Mouse (Mus musculus): Measurements from ENCODE around the gene Tgm1. TPM values are rescaled to one million over a fixed set of nuclear protein-coding genes. Genes with fewer than 3 reads are reported as not detected.

Tgm1 gene
- polyA plus RNA-seq, 1 experiment from 2014 or later = 0.27 TPM

DNA sequence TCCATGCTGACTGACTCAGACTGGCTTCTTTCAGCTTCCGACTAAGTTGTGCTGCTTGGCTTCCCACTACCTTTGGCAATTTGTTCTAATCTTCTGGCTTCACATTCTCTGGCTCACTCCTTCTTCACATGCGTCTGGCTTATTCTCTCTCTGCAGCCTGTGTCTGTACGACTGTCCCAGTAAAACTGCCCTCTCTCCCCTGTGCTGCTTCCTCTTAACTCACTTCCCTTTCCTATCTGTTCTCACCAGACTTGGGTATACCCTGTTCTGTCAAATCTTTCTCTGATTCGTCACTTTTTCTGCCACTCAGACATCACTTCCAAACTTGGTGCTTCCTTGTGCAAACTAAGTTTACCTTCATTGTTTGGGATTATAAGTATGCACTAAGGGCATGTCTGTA, 16.5 kb downstream of the Tgm1 start:
- WGBS = 89% methylated on average over 4 of the region's 4 CpGs
- no peak overlapping the region for H3K4me3 ChIP-seq

DNA sequence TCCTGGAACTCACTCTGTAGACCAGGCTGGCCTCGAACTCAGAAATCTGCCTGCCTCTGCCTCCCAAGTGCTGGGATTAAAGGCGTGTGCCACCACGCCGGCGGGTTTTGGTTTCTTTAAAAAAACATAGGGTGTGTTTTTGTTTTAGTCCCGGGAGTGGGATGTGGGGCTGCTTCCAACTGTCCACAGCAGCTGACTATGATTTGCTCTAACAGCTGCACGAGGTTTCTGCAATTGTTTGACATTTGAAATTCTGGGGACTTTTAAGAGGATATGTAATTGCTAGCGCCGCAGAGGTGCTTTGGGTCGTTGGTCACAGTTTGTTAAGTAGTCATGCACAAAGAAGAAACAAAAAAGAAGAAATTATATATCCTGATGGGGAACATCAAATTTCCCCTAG, 24.3 kb downstream of the Tgm1 start:
- no peaks in the 10 kb centered on the region for H3K9me3 ChIP-seq (replicated peaks)
- H3K36me3 ChIP-seq = no peaks in the 10 kb centered on the region
- H3K4me1 ChIP-seq = no peaks in the 10 kb centered on the region
- no peak for DNase-seq (ENCODE audit: low spot score)
- H3K4me3 ChIP-seq = no peak overlapping the region
- no peak overlapping the region for H3K27ac ChIP-seq (replicated peaks)
- no peaks in the 10 kb centered on the region for H3K27me3 ChIP-seq (ENCODE audit: low read depth, poor library complexity, severe bottlenecking)
- 86% methylated on average over 10 of the region's 10 CpGs for WGBS

More for the DNA sequence above, 16.5 kb downstream of the Tgm1 start:
- H3K9me3 ChIP-seq (replicated peaks) = no peaks in the 10 kb centered on the region
- no peak overlapping the region for H3K27ac ChIP-seq (replicated peaks)
- H3K4me1 ChIP-seq = no peaks in the 10 kb centered on the region
- H3K27me3 ChIP-seq (ENCODE audit: low read depth, poor library complexity, severe bottlenecking) = no peaks in the 10 kb centered on the region
- H3K36me3 ChIP-seq = no peaks in the 10 kb centered on the region
- no peak for DNase-seq (ENCODE audit: low spot score)

DNA sequence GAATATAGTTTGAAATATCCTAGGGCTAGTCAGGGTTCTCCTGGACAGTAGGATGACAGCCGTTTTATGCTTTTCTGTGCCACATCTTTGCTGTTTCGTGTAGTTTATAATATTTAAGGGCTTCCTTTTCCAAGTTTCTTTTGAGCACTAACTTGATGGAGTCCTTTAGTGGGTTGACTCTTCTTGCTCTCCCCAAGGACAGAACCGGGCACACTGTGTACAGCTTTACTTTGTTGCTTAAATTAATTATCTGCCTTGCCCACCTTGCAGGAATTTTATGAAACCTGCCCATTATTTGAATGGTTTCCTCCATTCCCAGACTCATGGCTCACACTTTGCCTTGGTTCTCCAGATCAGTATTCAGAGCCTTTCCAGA, 31.6 kb downstream of the Tgm1 start:
- WGBS = 15% methylated on average over 3 of the region's 3 CpGs
- peaks cover 16% of the 10 kb centered on the region for H3K4me1 ChIP-seq
- no peaks in the 10 kb centered on the region for H3K9me3 ChIP-seq (replicated peaks)
- peak overlapping the region; percentile 93 for H3K27ac ChIP-seq (replicated peaks)
- H3K4me3 ChIP-seq = peak overlapping the region; percentile 91
- no peak for DNase-seq (ENCODE audit: low spot score)
- peaks cover 34% of the 10 kb centered on the region for H3K36me3 ChIP-seq
- H3K27me3 ChIP-seq (ENCODE audit: low read depth, poor library complexity, severe bottlenecking) = no peaks in the 10 kb centered on the region

DNA sequence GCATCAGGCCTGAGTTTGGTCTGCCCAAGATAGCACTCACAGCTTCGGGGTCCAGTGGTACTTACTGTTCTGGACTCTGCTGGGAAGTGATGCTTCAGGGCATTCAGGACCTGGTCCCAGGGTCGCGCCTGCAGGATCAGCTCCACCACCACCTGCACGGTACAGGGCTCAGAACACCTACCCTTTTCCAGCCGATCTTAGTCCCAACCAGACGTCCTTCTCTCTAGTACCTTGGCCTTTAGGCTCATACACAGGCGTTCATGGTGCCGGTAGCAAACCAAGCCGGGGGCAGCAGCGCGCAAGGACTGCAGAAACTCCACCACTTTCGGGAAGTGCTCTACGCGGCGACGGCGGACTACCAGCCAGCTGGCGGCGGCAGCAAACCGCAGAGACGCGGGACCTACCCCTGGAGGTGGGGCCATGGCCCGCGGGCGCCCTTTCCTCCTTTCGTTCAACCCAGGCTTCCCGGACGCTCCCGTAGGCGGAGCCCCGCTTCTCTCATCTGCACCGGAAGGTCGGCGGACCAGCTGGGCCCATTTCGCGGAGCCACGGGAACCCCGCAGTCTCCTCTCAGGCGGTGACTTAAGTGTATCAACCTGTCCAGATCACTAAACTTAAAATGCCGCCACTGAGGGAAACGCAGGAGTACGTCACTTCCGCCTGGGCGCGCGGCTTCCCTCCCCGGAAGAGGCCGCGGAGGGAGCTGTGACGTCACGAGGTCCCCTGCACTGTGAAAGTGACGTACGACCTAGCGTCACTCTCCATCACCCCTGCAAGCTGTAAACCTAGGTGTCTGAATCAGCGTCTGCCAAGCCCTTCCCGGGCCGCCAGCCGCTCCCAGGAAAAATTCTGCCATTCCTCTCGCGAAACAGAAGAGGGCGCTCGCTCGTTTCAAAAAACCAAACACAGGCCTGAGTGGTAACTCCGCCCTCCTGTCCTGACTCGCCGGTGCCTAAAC, 32.3 kb downstream of the Tgm1 start, which contains the start of gene Tinf2:
TSS of gene Tinf2 (minus strand) at position 661 of the 958 bp plus-strand sequence.
- WGBS = under 1% methylated on average over 66 of the region's 66 CpGs
- Histone ChIP-seq H3K4me3 (peak within 1 kb of the TSS; percentile 91), H3K27ac (replicated peaks) (peak within 1 kb of the TSS; percentile 93), H3K9me3 (replicated peaks) (no peaks in the 10 kb centered on the region), H3K4me1 (peaks cover 16% of the 10 kb centered on the region), H3K36me3 (peaks cover 41% of the 10 kb centered on the region), H3K27me3 (ENCODE audit: low read depth, poor library complexity, severe bottlenecking) (no peaks in the 10 kb centered on the region)
- peak; percentile 94 for DNase-seq (ENCODE audit: low spot score)

DNA sequence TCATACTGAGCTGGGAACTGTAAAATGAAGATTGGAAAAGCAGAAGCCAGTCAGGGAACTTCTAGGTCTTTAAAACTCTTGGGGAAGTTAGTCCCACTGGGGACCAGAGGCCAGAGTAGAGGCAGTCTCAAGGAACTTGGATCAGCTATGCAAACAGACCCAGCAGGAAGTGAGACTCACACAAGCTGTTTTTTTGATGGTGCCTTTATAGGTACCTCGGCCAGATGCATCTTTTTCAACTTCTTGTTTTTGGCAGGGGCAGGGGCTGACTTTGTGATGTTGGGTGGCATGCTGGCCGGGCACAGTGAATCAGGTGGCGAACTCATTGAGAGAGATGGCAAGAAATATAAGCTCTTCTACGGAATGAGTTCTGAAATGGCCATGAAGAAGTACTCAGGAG, 36.1 kb downstream of the Tgm1 start:
- 84% methylated on average over 4 of the region's 4 CpGs for WGBS
- H3K4me3 ChIP-seq = no peak overlapping the region
- no peaks in the 10 kb centered on the region for H3K27me3 ChIP-seq (ENCODE audit: low read depth, poor library complexity, severe bottlenecking)
- H3K9me3 ChIP-seq (replicated peaks) = no peaks in the 10 kb centered on the region
- peaks cover 24% of the 10 kb centered on the region for H3K4me1 ChIP-seq
- DNase-seq (ENCODE audit: low spot score) = no peak
- H3K27ac ChIP-seq (replicated peaks) = no peak overlapping the region
- peaks cover 56% of the 10 kb centered on the region for H3K36me3 ChIP-seq

DNA sequence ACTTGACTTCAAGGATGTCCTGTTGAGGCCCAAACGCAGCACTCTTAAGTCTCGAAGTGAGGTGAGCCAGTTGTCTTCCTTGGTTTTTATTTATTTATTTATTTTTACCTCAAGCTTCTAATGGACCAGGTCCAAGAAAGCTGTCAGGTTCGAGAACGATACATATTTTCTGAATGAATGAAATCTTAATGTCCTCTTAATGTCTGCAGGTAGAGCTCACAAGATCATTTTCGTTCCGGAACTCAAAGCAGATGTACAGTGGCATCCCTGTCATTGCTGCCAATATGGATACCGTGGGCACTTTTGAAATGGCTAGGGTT, 41.0 kb downstream of the Tgm1 start:
- Histone ChIP-seq H3K27me3 (ENCODE audit: low read depth, poor library complexity, severe bottlenecking) (no peaks in the 10 kb centered on the region), H3K27ac (replicated peaks) (peak overlapping the region; percentile 96), H3K4me1 (peaks cover 28% of the 10 kb centered on the region), H3K36me3 (peaks cover 45% of the 10 kb centered on the region), H3K9me3 (replicated peaks) (no peaks in the 10 kb centered on the region), H3K4me3 (peak overlapping the region; percentile 82)
- WGBS = 82% methylated on average over 7 of the region's 7 CpGs
- DNase-seq (ENCODE audit: low spot score) = no peak

DNA sequence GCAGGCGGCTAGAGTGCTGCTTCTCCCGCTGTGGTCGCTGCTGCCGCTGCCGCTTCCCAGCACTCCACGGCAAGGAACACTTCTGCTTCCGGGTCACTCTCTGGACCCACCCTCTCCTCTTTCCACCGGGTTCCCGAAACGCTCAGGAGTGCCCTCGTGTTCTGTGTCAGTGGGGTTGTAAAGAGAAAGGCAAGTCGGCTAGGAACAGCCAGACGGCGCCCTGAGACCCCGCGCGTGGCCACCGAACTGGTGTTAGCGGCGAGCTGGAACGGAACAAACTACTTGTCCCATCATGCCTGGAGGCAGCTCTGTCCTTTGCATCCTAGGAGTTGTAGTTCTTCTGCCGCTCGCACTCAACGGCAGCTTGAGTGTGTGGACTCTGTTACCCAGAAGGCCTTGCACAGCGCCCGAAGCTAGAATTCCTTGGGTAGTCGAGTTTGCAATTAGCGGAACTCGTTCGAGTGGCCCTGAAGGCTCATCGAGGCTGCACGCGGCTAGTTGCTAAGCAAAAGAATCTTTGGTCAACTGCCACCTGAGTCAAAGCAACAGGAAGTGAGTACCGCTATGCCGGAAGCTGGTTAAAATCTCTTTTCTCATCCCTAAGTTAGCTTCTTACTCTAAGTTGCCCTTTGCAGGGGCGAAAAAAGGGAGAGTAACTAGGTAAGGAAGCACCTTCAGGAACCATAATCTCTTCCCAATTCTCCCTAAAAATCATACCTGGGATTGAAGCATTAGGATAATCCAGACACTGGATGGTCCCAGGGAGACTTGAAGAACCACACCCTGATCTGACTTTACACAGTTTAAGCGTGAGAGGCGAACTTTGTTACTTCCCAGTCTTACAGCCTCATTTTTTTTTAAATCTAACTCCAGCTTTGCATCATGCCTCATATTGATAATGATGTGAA, 41.6 kb downstream of the Tgm1 start, which contains the start of the genes Gmpr2 and Nedd8:
TSS of gene Gmpr2 (plus strand) at position 109 of the 908 bp plus-strand sequence.
TSS of gene Nedd8 (minus strand) at position 292 of the 908 bp plus-strand sequence.
- H3K4me3 ChIP-seq = peak within 1 kb of the TSS; percentile 82
- peak; percentile 92 for DNase-seq (ENCODE audit: low spot score)
- no peaks in the 10 kb centered on the region for H3K9me3 ChIP-seq (replicated peaks)
- peaks cover 28% of the 10 kb centered on the region for H3K4me1 ChIP-seq
- no peaks in the 10 kb centered on the region for H3K27me3 ChIP-seq (ENCODE audit: low read depth, poor library complexity, severe bottlenecking)
- H3K27ac ChIP-seq (replicated peaks) = peak within 1 kb of the TSS; percentile 96
- under 1% methylated on average over 38 of the region's 38 CpGs for WGBS
- peaks cover 39% of the 10 kb centered on the region for H3K36me3 ChIP-seq

DNA sequence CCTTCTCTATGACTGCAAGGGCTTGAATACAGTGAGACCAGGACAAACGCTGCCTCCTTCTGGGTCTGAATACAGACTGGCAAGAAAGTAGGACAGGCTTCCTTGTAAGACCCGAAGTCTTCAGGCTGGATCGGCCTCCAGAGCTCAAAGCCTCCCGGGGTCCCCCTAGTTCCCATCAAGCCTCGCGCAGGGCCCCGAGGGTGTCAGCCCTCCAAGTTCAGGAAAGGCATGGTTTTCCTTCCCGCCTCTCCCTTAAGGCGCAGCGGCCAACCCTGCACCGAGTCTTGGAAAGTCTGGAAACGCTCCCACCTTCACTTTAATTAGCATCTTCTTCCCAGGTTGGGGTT, 42.3 kb downstream of the Tgm1 start:
- Histone ChIP-seq H3K27ac (replicated peaks) (peak overlapping the region; percentile 96), H3K9me3 (replicated peaks) (no peaks in the 10 kb centered on the region), H3K36me3 (peaks cover 38% of the 10 kb centered on the region), H3K4me3 (peak overlapping the region; percentile 82), H3K27me3 (ENCODE audit: low read depth, poor library complexity, severe bottlenecking) (no peaks in the 10 kb centered on the region), H3K4me1 (peaks cover 28% of the 10 kb centered on the region)
- no peak for DNase-seq (ENCODE audit: low spot score)
- under 1% methylated on average over 12 of the region's 12 CpGs for WGBS

DNA sequence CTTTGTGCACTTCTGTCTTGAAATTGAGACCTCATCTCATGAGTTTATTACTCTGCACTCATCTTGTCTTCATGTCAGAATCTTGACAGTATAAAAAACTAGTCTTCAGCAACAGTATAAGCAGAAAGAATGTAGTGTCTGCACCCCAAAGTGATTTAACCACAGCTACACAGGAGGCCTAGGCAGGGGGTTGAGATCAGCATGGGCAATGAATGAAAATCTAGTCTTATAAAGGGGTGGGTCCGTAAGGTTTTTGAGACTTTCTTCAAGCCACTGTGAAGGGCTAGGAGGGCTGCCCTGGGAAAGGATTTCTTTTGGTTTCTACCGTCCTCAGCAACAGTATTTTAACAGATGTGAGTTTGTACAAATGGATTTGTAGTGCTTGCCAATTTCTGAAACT, 53.1 kb downstream of the Tgm1 start:
- 42% methylated on average over 2 of the region's 2 CpGs for WGBS
- H3K9me3 ChIP-seq (replicated peaks) = no peaks in the 10 kb centered on the region
- H3K4me3 ChIP-seq = peak overlapping the region; percentile 80
- no peaks in the 10 kb centered on the region for H3K27me3 ChIP-seq (ENCODE audit: low read depth, poor library complexity, severe bottlenecking)
- H3K4me1 ChIP-seq = peaks cover 16% of the 10 kb centered on the region
- H3K27ac ChIP-seq (replicated peaks) = peak overlapping the region; percentile 89; the same call in 1 of the 2 replicates
- peaks cover 52% of the 10 kb centered on the region for H3K36me3 ChIP-seq
- DNase-seq (ENCODE audit: low spot score) = no peak

DNA sequence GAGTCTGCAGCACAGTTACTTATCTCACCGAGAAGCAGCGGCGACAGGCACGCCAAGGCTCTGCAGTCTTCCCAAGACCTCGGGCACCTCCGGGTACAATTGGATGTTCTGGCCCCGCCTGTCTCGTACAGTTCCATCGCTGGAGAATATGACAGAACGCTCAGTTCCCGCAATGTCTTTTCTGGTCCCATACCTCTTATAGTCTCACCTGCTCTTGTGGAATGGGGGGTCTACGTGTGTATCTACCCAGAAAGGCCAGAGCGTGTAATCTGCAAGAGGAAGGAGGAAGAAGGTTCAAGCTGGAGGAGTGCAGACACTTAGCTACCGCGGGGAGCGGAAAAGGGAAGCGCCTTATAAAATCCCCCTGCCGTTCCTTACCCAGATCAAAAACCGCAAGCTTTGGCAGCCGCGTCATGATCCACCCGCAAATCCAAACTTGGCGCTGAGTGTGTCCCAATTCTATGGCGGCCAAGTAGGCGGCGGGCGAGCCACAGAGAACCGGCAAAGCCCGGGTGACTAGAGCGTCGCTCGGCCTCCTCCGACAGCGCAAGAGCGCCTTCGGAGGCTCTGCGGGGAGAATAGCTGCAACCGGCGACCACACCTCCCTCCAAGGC, 53.7 kb downstream of the Tgm1 start, which contains the start of gene Mdp1:
TSS of gene Mdp1 (minus strand) at position 549 of the 614 bp plus-strand sequence.
- H3K36me3 ChIP-seq = peaks cover 50% of the 10 kb centered on the region
- WGBS = under 1% methylated on average over 39 of the region's 39 CpGs

DNA sequence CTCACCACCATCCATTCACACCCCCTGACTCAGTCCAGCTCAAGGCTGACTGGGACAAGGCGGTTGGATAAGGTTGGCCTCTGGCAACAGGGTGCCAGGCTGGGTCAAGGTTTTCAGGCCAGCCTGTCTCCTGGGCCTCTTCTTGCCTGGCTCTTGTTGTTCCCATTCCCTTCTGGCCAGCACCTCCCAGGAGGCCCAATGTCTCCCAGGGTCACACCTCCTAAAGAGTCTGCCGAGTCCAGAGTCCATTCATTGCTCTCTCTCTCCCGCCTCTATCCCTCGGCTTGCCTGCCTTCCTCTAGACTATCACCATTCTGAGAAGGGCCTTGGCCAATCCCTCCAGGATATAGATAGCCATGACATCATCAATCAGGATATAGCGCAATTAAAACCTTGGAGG, 55.7 kb downstream of the Tgm1 start:
- Histone ChIP-seq H3K4me3 (no peak overlapping the region; the same call in 1 of the 2 replicates), H3K4me1 (peaks cover 16% of the 10 kb centered on the region), H3K36me3 (peaks cover 39% of the 10 kb centered on the region), H3K9me3 (replicated peaks) (no peaks in the 10 kb centered on the region), H3K27me3 (ENCODE audit: low read depth, poor library complexity, severe bottlenecking) (no peaks in the 10 kb centered on the region), H3K27ac (replicated peaks) (no peak overlapping the region)
- no peak for DNase-seq (ENCODE audit: low spot score)
- WGBS = 93% methylated on average over 5 of the region's 5 CpGs

More for the DNA sequence above, 53.7 kb downstream of the Tgm1 start, which contains the start of gene Mdp1:
- peak; percentile 80 for DNase-seq (ENCODE audit: low spot score)
- peaks cover 16% of the 10 kb centered on the region for H3K4me1 ChIP-seq
- peak within 1 kb of the TSS; percentile 89 for H3K27ac ChIP-seq (replicated peaks)
- no peaks in the 10 kb centered on the region for H3K27me3 ChIP-seq (ENCODE audit: low read depth, poor library complexity, severe bottlenecking)
- peak within 1 kb of the TSS; percentile 80 for H3K4me3 ChIP-seq
- H3K9me3 ChIP-seq (replicated peaks) = no peaks in the 10 kb centered on the region

DNA sequence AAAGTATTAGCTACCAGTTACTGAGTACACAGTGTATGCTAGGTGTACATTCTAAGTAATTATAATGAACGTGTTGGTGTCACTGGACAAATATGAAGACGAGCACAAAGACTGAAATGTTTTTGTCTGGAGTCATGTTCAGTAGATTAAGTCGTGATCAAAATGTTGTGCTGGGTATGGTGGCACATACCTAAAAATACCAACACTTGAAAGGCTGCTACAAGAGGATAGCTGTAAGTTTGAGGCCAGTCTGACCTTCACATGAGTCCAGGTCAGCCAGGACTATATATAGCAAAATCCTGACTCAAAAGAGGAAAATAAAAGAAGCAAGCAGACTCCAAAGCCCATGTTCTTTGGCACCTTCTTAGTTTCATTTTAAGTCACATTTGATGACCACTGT, 56.8 kb downstream of the Tgm1 start:
- Histone ChIP-seq H3K4me1 (peaks cover 16% of the 10 kb centered on the region), H3K27ac (replicated peaks) (no peak overlapping the region), H3K36me3 (peaks cover 28% of the 10 kb centered on the region), H3K4me3 (no peak overlapping the region), H3K9me3 (replicated peaks) (no peaks in the 10 kb centered on the region), H3K27me3 (ENCODE audit: low read depth, poor library complexity, severe bottlenecking) (no peaks in the 10 kb centered on the region)
- WGBS = 93% methylated on average over 3 of the region's 3 CpGs
- no peak for DNase-seq (ENCODE audit: low spot score)
